Mouse (Mus musculus) B cell, adult 2 months (primary cell): ENCODE results near the gene Psd.
A peak's percentile ranks its signal among the peaks of the same experiment; 100 is the strongest.

Experiments used
- DNase-seq, 2 experiments: peaks; one replicate each; pipeline ENCODE4 v3.0.0; 2022

Gene Psd

DNA sequence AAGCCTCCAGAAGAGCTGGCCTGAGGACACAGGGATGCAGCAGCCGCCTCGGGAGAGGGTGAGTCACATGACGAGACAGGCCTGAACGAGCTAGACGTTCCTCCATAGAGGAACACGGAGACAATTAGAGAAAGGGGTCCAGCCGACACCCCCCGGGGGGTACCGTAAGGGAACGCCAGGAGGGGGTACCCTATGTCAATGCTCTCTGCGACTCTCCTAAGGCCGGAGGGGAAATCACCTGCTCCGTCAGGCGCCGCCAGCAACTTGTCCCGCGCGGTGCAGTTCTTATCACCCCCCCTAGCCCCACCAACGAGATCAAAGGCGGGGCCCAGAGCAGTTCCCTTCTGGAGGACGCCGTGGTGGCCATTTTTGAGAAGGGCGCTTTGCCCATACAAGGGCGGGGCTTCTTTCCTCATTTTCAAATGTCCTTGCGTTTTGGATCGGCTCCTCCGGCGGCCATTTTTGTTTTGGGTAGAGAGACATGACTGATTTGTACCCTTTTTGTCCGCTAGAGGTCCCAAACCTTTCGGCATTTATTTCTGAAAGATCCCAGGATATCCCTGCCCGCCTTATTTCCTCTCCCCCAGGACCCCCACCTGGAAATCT is 11.5 kb upstream of the Psd start, which contains the start of gene Cuedc2:
Cuedc2 (minus strand) TSS at position 372 of the 606 bp plus-strand sequence.
- peak; percentile 95 to 97 for DNase-seq

- DNase-seq = no peak
Measured at GRCm38 (mm10) chr19:46337719-46338330, 10.9 kb upstream of the Psd start.

- DNase-seq = no peak
Measured at GRCm38 (mm10) chr19:46333906-46334305, 7.0 kb upstream of the Psd start.

- no peak for DNase-seq
Measured at GRCm38 (mm10) chr19:46332721-46333339, 5.9 kb upstream of the Psd start.

DNA sequence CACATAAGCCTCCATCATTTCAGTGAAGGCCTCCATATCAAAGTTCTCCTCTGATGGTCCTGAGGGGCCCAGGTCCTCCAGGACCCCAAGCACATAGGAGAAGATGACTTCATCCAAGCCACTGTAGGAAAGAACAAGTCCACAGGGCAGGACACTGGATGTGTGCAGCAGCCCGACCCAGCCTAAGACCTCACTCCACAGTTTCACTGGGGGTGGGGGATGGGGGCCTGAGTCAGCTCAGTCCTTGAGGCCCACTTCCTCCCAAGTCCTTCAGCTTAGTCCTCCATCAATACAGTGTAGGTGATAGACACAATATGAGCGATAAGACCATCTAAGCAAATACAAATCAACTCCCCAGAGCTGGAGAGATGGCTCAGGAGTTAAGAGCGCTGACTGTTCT is 5.0 kb upstream of the Psd start:
- no peak for DNase-seq

DNA sequence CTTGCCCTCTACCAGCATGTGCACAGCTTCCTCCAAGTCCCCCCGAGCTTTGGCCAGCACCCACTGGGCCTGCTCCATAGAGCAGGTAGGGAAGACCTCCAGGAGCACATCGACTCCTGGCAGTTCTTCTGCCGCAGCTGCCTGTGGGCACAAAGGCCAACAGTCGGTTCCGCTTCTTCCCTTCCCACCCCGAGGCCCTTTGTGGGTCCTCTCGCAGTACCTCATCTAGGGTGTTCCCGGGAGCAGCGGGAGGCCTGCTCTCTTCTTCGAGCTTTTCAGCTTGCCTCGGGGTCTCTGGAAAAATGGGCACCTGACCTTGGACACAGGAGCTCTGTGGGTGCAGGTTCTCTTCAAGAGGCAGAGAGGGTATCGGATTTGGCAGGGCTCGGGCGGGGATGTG is 4.4 kb upstream of the Psd start:
- no peak for DNase-seq

DNA sequence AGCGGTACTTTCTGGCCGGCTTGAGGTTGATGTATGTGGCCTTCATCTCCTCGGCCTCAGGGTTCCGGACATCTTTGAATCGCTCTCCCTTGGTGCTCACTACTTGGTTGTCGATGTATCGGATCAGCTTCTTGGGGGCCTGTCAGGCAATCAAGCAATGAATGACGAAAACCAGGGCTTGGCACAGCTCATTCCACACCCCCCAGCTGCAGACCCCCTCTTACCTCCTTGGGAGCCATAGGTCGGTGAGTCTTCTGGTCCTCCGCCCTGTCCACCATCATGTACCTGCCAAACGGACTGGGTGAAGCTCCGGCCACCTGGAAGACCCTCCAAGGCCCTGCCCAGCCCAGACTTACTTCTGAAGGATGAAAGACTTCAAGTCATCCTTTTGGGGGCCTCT is 3.7 kb upstream of the Psd start:
- no peak for DNase-seq

- peak; percentile 81 to 84 for DNase-seq
Measured at GRCm38 (mm10) chr19:46329951-46330350, 3.0 kb upstream of the Psd start.

DNA sequence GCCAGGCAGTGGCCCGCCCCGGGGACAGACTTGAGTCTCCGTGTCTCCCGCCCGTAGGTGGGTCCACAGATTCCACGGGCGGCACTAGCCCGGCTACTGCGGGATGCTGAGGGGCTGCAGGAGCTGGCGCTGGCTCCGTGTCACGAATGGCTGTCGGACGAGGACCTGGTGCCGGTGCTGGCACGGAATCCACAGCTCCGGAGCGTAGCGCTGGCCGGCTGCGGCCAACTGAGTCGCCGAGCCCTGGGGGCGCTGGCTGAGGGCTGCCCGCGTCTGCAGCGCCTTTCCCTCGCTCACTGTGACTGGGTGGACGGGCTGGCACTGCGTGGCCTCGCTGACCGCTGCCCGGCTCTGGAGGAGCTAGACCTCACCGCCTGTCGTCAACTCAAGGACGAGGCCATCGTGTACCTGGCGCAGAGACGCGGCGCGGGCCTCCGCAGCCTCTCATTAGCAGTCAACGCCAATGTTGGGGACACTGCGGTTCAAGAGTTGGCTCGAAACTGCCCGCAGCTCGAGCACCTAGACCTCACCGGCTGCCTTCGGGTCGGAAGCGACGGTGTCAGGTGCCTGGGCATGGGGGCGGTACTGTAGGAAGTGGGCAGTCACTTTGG is 2.2 kb upstream of the Psd start:
- DNase-seq = peak in 1 of 2 experiments; percentile 40

DNA sequence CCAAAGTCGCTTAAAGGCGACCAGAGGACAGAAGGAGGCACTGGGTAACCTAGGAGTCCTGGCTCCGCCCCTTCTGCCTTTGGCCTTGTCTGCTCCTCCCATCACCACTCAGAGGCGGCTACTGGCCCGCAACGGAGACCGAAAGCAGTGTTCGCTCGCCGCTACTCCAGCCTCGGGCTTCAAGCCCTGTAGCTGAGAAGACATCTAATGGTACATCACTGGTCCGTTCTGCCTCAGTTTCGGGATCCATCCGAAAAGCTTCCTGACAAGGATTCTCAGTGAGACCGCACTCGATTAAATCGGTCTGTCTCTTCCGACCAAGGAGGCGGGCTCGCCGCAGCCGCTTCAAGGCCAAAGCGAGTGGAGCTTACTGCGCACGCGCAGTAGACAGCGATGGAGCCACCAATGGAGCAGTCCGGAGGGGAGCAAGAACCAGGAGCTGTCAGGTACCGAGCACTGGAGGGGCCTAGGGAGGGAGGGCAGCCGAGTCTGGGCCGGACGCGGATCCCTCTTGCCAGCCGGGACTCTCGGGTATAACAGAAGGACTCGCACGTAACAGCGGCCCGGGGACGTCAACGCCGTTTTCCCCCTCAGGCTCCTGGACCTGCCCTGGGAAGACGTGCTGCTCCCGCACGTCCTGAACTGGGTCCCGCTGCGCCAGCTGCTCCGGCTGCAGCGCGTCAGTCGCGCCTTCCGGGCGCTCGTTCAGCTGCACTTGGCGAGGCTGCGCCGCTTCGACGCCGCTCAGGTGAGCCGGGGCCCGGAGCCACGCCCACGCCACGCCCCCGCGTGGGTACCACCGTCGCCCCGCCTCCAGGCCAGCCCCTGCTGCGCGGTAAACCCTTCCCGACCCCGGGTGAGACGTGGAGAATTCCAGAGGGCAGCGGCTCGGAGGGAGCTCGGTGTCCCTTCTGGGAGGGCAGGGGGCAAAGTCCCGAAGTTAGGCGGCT is 1.4 kb upstream of the Psd start, which contains the start of gene Fbxl15:
Fbxl15 (plus strand) TSS at position 104 of the 950 bp plus-strand sequence.
- DNase-seq = peak; percentile 87 to 91

GRCm38 (mm10) chr19:46327531-46328064 is 642 bp upstream of the Psd start:
- no peak for DNase-seq

GRCm38 (mm10) chr19:46326019-46326755 is 769 bp downstream of the Psd start:
- no peak for DNase-seq

DNA sequence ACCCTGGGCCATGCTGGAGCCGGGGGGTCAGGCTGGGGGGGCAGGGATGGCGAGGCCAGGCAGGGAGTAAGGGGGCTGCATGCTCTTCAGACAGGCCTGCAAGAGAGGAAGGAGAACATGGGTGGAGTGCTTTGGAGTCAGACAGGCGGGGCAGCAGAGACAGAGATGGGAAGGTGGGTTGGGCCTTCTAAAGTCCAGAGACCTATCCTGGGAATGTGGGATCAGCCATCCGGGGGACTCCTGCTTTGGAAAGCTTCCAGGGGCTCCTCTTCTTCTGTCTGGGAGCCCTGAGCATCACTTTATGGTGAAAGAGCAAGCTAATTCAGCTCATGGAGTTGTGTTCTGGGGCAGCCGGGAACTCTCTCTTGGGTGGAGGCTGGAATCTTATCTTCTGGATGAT is 2.0 kb downstream of the Psd start:
- no peak for DNase-seq

- DNase-seq = no peak
Measured at GRCm38 (mm10) chr19:46324366-46324765, 2.6 kb downstream of the Psd start.

GRCm38 (mm10) chr19:46323716-46324115 is 3.2 kb downstream of the Psd start:
- no peak for DNase-seq

DNA sequence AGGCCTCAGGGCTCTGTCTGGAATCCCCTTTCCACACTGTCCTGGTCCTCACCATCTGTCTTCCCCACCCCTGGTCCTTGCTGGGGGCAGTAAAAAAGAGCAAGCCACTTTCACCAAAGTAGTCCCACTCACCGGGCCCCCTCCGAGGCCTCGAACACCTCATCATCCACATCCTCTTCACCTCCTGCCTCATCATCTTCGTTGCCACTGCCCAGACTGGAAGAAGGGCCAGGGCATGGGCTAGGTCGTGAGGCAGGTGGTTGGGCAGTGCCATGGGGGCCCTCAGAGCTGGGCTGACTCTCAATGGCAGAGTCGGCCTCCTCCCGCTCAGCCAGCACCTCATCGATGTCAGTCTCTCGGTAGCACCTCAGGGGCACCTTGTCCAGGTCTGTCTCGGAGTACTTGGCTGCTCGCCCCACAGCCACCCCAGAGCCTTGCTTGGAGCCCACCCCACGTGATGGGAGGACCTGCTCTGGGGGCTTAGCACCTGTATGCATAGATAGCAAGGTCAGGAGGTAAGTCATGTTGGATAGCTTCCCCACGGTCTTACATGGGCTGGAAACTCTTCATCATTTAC is 3.9 kb downstream of the Psd start:
- no peak for DNase-seq

DNA sequence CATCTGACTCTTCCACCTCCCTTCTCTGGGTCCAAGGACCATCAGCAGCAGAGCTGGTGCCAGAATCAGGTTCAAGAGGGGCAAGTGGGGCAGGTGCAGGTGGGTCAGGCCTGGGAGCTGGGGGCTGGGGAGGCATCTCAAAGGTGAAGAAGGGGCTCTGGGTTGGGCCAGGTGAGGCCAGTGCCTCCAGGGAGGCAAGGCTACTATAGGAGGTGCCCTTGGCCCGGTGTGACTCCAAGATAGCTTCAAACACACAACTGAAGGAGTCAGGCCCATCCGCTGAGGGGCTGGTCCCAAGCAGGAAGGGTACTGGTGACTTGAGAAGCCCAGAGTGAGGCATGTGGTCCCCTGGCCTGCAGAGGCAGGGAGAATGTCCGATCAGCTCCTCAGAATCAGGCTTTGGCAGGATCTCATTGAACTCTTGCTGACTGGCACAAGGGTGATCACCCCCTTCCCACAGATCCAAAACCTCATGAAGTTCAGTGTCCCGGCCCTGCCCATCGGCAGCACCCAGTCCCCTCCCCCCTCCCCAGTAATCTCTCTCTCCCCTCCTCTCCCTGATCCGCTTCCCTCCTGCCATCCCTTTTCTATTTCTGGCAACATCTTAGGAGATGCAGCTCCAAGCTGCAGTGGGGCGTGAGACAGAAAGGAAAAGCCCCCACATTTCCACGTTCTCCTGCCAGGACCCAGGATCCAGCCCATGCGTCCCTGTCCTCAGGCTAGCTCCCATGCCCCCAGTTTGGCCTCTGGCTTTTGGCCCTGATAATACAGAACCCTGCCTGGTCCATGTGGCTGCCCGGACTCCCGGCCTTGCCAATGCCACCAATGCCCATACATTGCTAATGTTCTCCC is 4.6 kb downstream of the Psd start:
- no peak for DNase-seq

DNA sequence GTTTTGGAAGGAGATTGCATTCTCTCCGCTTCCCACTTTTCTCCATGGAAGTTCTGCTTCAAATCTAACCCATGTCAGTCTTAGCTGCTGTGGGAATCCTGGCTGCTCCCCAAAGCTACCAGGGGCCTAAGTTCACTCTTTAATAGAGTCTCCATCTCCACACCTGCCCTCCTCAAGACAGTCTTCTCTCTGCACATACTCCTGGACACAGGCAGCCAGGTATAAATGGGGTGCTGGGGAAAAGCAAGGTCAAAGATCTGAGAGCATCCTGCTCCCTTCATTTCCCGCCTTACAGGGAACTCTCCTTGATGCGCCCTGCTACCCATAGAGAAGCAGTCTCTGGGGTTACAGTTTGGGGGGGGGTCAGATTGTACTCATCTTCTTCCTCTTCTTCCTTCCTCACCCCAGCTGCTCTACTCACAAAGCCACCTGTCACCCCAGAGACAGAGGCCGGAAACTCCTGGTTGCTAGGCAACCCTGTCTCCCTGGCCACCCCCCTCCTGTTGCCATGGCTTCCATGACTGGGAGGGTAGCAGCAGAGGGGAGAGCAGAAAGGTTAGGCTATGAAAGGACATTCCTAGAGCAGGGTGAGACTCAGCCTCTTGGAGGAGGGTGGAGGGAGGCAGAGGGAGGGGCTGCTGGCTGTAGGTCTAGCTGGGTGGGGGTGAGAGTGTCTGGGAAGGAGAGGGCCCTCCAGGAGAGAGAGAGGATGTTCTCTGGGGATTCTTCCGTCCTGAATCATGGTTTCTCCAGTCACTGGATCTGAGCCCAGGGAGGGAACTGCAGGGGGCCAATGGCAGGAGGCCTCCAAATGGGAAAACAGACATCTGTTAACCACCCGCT is 5.6 kb downstream of the Psd start:
- peak; percentile 66 to 67 for DNase-seq

GRCm38 (mm10) chr19:46320076-46320785 is 6.7 kb downstream of the Psd start:
- no peak for DNase-seq
